Mouse (Mus musculus) T-helper 2 cell (primary cell): Measurements from ENCODE around the gene Ptrh1.

Source experiments
- in situ Hi-C: fragments of 300-600 bp; cut with MboI, MseI; formaldehyde crosslinking; loops from one replicate; pipeline ENCODE4 v1.15.1; 2025; ENCODE audit warnings: high pct_unique_total_duplicates

Gene Ptrh1

DNA sequence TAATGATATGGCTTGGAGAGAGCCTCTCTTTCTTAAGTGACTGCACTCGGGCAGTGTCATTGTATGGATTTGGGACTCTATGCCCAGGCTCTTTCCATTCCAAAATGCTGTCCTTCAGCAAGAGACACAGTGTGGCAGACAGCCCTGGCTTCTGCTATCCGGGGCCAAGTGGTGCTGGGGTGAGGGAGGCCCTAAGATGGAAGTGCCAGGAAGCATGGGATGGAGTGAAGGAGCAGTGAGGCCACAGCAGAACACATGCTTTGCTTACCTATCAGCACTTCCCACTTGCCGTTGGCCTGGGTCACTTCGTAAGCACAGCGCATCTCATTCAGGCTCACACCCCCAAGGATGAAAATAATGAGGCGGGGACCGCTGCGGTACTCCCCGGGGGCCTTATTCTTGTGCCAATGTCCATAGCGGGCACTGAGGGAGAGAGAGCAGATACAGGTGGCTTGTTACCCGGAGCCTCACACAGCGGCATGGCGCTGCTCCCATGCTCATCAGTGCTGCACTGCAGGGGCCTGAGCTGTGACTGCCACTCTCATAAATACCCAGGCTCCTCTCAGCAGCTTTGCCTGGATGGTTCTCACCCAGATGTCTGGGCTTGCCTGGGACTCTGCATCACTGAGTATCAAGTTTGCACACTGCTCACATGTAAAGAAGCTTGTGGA, 20.3 kb downstream of the Ptrh1 start:
- in situ Hi-C loops: no loop called here

DNA sequence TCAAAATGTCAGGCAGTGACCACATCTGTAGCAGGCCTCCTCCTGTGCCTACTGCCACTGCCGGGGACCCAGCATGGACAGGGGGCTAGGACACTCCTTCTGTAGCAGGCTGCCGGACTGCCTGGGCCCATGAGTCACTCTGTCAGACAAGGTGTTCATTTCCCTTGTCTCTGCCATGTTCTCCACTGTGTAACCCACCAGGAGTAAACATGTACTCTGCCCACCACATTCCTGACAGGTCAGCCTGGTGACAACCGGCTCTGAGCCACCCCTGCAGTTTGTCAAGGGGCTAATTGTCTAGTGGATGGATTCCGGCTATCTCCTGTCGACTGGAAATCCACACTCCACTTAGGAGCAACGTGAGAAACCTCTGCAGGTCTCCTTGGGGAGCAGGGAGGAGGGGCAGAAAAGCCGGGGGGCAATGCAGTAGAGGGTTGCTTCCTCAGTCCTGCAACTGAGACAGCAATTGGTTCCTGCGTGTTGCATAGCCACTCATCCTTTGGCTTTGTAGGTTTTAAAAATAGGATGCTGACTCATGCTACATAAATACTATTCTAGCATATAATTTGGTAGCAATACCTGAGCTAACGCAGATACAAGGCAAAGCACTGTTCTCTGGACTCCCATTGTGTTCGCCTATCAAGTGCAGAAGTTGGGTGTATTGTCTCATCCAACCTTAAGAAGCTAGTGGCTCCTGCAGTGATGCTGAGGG, 22.8 kb downstream of the Ptrh1 start:
- in situ Hi-C loops: no loop called here

DNA sequence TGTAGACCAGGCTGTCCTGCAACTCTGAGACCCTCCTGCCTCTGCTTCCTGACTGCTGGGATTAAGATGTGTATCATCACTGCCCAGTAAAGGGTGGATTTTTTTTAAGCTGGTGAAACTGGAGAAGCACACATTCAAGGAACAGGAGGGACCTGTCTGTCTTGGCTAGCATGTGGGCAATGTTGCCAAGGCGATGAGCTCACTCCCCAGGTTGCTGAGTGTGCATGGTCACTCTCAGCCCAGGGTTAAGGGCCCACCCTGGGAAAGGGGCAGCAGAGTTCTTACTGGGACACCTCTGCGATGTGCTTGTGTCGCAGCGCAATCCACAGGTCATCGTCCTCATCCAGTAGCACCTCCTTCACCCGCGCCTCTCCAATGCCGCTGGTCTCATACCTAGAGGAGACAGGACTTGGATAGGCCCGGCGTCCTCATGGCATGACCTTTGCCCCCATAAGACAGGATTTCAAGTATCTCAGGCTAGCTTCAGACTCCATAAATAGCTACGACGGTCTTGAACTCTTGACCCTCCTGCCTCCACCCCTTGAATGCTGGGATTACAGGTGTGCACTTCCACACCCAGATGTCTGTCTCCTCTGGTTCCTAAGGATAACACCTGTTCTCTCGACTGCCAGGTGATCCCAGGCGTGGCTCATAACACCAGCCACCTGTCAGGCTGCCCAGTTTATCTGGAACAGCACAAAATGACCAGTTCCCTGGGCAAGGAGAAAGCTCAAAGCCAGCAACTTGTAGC, 33.4 kb downstream of the Ptrh1 start:
- in situ Hi-C loops: no loop called here

DNA sequence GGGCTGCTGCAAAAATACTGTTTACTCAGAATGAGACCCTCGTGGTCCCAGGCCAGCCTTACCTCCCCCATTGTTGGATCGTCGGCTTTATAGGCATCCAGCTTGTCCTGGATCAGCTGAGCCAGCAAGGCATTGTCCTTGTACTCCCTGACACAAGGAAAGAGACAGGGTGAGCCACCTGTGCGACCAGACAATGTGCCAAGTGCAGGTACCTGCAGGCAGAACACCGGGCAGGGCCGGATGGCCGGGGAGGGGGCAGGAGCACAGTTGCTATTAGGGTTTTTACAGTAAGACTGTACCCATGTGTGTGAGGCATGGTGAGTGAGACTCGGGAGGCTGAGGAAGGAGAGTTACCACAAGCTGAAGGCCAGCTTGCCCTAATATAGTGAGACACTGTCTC, 36.4 kb downstream of the Ptrh1 start:
- in situ Hi-C loops: no loop called here

DNA sequence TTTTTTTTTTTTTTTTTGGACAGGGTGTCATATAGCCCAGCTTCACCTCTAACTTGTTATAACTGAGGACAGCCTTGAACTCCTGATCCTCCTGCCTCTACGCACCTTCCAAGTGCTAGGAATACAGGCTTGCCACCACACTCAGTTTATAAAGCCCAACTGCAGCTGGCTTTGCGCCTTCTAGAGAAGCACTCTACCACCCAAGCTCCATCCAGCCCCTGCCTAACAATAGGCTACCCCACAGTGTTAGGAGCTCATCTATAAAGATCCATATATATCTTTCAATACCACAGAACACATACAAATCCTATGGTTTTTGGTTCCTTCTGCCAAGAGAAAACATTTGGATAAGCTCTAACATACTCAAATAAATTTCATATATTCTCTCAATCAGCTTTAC, 40.9 kb downstream of the Ptrh1 start:
- in situ Hi-C loops: no loop called here

DNA sequence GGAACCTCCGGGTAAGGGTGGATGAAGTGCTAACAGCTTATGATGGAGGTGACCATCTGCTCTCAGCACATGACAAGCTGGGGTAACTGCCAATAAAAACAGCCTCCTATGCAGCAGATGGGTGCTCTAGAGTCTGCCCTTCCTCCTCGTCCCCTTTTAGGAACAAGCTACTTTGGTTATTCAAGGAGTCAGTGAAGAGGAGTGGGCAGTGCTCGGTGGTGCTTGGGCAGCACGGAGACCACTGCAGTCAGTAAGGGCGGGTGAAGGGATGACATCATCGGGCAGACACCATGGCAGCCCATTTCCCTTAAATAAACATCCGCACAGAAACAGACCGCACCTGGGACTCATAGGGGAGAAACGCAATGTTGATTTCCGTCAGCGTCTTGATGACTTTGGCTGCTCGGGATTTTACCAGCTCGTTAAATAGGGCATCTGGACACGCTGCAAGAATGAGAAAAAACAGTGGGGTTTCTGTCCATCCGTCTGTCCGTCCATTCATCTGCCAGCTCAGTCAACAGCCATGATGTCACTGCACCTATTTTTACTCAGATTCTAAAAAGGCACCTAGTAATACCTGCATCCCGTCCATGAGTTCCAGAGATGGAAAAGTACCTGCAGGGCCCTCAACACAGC, 41.5 kb downstream of the Ptrh1 start:
- in situ Hi-C loops: no loop called here

DNA sequence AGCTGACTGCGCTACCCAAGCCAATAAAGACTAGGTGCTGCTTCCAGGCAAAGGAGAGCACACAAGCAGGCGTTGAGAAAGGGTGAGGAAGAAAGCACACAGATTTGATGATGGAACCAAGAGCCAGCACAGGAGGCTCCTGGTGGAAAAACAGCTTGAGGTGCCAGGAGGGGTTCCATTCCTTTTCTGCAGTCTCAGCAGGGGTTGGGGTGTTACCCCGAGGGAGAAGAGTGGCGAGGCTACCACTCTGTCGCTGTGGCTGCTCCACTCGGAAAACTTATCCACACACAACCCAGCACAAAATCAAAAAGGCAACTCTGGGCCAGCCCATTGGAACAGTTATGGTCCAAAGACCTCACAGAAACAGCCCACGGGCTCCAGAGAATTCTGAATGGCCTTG, 42.0 kb downstream of the Ptrh1 start:
- in situ Hi-C loops: no loop called here

DNA sequence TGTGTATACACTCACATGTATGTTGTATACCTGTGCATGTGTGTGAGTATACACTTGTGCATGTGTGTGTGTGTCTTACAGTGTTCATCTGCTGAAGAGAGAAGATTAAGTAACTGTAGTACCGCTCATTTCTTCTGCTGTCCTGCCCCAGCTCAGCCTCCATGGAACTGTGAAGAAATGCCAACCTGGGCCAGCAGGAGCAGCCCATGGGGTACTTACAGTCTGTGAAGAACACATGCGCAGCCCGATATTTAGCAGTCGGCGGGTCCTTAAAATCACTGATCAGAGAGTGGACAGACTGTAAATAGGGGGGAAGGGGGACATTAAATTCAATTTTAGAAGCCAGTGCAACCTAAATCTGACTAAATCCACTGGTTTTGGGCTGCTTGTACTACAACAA, 42.6 kb downstream of the Ptrh1 start:
- in situ Hi-C loops: no loop called here

DNA sequence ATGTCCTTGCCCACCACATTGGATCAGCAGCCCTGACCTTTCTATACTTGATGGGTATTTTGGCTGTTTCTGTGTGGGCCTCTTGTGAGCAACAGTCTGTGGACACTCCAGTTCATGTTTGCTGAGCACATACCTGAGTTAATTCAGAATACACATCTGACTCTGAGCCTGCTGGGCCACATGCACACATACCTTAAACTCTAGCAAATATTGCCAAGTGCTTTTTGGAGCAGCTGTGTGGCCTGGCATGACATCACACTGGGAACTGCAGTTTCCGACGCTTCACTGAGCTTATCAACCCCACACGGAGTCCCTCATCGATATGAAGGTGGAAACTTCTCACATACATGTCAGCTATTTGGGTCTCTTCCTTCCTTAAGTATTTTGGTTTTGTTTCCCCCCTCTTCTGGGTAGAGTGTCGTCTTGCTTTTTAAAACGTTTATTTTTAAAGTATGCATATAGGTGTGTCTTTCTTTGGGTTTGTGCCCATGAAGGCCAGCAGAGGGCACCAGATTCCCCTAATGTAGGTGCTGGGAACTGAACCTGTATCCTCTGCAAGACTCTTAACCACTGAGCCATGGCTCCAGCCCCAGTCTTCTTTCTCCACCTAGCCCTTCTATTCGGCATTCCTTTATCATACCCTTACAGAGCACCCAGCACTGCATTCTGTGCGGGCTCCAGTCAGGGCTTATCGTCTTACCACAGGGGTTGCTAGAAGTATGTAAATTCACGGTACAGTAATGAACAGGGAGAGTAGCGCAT, 45.6 kb downstream of the Ptrh1 start:
- in situ Hi-C loops: no loop called here

DNA sequence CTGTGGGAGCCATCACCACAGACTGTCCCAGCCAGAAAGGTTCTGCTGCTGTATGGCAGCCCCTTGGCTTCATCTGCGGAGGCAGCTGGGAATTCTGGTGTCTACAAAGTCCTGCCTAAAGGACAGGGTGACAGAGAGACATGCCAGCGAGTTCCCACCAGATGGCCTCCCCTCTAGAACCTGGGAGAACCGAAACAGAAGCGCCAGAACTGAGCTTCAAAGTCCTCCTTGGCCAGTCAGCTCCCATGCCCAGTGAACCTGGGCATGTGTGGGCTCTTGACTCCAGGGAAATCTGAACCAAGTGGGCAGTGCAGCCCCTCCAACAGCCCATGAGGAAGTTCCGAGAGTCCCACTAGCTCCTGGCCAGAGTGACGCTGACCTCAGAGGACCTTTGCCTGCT, 47.1 kb downstream of the Ptrh1 start:
- in situ Hi-C loops: no loop called here

DNA sequence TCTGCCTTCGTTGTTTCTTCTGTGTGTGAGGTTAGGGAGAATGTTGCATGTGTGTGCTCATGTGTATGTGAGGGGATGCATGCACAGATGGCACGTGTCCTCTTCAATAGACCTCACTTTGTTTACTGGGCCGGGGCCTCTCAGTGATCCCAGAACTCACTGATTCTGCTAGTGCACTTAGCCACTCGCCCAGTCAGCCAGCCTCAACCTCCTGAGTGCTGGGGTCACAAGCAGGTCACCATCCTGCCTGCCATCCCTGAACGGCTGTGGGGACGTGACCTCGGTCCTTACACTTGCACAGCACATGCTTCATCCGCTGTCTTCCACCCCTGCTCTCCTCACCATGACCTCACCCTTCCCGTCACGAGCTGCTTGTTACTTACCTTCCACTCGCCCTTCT, 47.6 kb downstream of the Ptrh1 start:
- in situ Hi-C loops: no loop called here

DNA sequence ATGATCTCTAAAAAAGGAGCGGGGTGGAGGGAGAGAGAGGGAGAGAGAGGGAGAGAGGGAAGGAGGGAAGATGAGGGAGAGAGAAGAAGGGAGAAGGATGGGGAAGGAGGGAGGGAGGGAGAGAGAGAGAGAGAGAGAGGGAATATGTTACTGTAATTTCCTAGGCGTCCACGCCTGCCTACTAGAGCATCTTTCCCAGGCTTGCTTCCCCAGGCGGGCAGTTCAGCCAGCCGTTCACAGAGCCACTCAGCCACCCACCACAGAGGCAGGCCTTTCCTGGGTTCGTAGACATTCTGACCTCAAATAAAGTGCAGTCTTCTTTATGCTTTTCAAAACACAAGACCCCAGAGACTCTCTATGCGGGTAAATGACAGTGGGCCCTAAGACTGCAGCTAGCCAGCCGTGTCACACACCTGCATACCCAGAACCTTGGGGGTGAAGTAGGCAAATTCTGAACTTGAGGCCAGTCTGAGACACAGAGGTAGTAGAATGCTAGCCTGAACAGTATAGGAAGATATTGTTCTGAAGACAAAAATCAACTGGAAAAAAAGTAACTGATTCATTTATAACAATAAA, 48.1 kb downstream of the Ptrh1 start:
- in situ Hi-C loops: no loop called here

DNA sequence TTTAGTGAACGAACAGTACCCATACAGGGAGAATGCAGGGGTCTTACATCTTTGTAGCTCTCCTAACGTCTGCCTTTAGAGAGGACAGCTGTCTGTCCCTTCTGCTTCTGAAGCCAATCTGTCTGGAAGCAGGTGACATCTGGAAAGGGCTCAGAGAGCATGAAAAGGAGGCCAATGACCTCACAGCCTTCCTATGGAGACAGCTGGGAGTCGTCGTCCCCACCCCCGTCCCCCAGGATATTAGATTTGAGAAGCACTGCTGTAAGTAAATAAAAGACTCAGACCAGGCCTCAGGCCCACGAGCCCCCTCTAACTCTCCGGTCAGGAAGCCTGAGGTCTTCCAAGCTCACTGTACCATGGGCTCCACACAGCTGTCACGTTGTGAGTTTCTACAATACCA, 48.6 kb downstream of the Ptrh1 start:
- in situ Hi-C loops: no loop called here

DNA sequence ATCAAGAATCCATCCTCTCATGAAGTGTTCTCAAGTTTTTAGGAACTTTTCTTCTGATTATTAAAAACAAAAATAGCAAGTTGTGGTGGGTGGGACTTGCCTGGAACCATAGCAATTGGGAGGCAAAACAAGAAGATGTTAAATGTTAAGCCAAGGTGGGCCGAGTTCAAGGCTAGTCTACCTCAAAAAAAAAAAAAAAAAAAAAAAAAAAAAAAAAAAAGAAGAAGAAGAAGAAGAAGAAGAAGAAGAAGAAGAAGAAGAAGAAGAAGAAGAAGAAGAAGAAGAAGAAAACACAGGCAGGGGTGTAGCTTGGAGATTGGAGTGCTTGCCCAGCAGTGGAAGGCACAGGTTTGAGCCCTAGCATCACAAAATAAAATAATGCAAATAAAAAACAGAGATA, 49.2 kb downstream of the Ptrh1 start:
- in situ Hi-C loops: no loop called here

DNA sequence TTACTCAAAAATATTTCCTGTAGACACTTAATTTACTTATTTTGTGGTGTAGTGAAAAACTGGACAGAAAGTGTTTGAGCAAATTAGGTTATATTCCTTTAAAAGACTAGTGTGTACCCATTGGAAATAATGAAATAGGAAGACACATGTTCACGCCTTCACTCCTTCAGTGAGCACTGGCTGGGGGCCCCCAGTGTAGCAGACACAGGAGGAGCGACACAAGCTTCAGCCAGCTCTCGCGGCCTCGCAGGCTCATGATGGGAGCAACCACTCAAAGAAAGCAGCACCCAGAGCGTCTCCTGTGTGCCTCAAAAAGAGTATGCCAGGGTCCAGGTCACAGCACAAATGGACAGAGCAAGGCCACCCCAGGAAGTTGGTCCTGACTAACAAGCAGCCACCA, 50.2 kb downstream of the Ptrh1 start:
- in situ Hi-C loops: no loop called here
